Mouse (Mus musculus) hindbrain, embryonic 14.5 days (tissue): ENCODE results near the gene Nr1i3. TPM values are rescaled to one million over a fixed set of nuclear protein-coding genes. Genes with fewer than 3 reads are reported as not detected.

Experiments used
- ATAC-seq: fragments of 200-750 bp; cut with Nextera tagmentation; 2 replicates; pipeline ENCODE4 v1.8.0; 2017; ENCODE audit warnings: moderate number of reproducible peaks, mild to moderate bottlenecking, moderate TSS enrichment, moderate library complexity; ENCODE audit not compliant: low FRiP score
- DNase-seq: peaks from one replicate; pipeline ENCODE4 v3.0.0-alpha.2; 2015; ENCODE audit warnings: low spot score
- H3K27ac ChIP-seq: fragments of 300-500 bp; sonication (generic); 2 replicates; pipeline ENCODE4 v1.5.1; 2014; ENCODE audit warnings: mild to moderate bottlenecking, moderate library complexity
- H3K27me3 ChIP-seq: fragments of 300-500 bp; sonication (generic); 2 replicates; pipeline ENCODE4 v1.6.1; 2014; ENCODE audit warnings: mild to moderate bottlenecking, low read length, mixed read lengths; ENCODE audit not compliant: control insufficient read depth, insufficient read depth
- H3K36me3 ChIP-seq: fragments of 300-500 bp; sonication (generic); replicated peaks from 2 replicates; pipeline ENCODE4 v1.6.1; 2014; ENCODE audit not compliant: control insufficient read depth, insufficient read depth
- H3K4me1 ChIP-seq: fragments of 300-500 bp; sonication (generic); replicated peaks from 2 replicates; pipeline ENCODE4 v1.6.1; 2014; ENCODE audit warnings: antibody characterized with exemption, low read length, mixed read lengths; ENCODE audit not compliant: control insufficient read depth, insufficient read depth
- H3K4me2 ChIP-seq: fragments of 300-500 bp; sonication (generic); replicated peaks from 2 replicates; pipeline ENCODE4 v1.6.1; 2014; ENCODE audit warnings: mild to moderate bottlenecking, moderate library complexity
- H3K4me3 ChIP-seq: fragments of 300-500 bp; sonication (generic); replicated peaks from 2 replicates; pipeline ENCODE4 v1.5.1; 2014; ENCODE audit warnings: mild to moderate bottlenecking, low read length
- H3K9ac ChIP-seq: fragments of 300-500 bp; sonication (generic); 2 replicates; pipeline ENCODE4 v1.6.1; 2014
- H3K9me3 ChIP-seq: fragments of 300-500 bp; sonication (generic); 2 replicates; pipeline ENCODE4 v1.6.1; 2016; ENCODE audit warnings: low read length; ENCODE audit not compliant: control insufficient read depth
- WGBS: fragments of 180-500 bp; shearing (Covaris S2); extraction: QIAGEN DNeasy Blood & Tissue Kit; methylation state at CpG from one replicate; pipeline ENCODE4 v1.1.7; 2014; 5-methylcytosine and 5-hydroxymethylcytosine counted together
- polyA plus RNA-seq: library from polyadenylated mRNA; unstranded; fragments of >200 nt; fragmentation: Nextera tagmentation; extraction: Ambion mirVana; gene quantifications from 2 replicates; pipeline ENCODE4 v1.2.1, GENCODE M21; 2014

Nr1i3 gene
- polyA plus RNA-seq, 1 experiment from 2014 or later = 0.21 TPM

DNA sequence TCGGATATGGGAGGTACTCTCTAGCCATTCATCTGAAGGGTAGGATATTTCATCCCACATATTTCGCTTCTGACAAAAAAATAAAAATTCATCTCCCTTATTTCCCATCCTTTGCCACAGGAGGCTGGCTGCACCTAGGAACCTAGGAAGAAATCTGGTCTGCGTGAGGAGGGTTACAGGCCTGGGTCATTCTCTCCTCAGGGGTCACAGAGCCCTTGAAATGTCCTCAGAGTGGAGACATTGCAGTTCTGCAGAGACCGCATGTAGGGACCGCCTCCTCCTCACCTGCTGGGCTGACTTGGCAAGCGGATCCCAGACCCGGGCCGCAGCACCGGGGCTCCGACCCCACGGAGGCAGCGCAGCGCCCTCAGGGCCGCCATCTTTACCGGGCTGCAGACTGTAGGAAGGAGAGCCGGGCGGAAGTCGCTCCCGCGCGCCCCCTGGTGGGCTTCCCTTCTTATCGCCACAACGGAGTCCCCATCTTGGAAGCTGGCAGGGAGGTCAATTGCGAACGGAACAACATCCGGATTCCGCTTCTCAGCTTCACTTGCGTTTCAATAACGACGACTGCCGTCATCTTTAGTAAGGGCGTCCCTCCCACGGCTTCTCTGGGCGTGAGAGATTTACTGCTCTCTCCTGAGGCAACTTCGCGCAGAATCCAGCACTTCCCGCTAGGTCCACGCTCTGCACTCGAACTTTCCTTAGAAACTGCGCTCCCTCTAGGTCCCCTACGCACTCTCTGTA, 33.1 kb downstream of the Nr1i3 start:
- H3K9me3 ChIP-seq = no peaks in the 10 kb centered on the region
- peak overlapping the region; percentile 81 for H3K27ac ChIP-seq
- DNase-seq (peak; percentile 99), ATAC-seq (peak; percentile 94)
- H3K4me3 ChIP-seq = peak overlapping the region; percentile 80
- no peaks in the 10 kb centered on the region for H3K27me3 ChIP-seq
- under 1% methylated on average over 41 of the region's 41 CpGs for WGBS
- peaks cover 34% of the 10 kb centered on the region for H3K4me1 ChIP-seq
- H3K36me3 ChIP-seq = peaks cover 35% of the 10 kb centered on the region
- peak overlapping the region; percentile 71 for H3K4me2 ChIP-seq
- H3K9ac ChIP-seq = peak overlapping the region; percentile 94

GRCm38 (mm10) chr1:171247453-171247841, 33.7 kb downstream of the Nr1i3 start:
- peaks cover 40% of the 10 kb centered on the region for H3K4me1 ChIP-seq
- no peak; the same call in 1 of the 2 replicates for ATAC-seq

DNA sequence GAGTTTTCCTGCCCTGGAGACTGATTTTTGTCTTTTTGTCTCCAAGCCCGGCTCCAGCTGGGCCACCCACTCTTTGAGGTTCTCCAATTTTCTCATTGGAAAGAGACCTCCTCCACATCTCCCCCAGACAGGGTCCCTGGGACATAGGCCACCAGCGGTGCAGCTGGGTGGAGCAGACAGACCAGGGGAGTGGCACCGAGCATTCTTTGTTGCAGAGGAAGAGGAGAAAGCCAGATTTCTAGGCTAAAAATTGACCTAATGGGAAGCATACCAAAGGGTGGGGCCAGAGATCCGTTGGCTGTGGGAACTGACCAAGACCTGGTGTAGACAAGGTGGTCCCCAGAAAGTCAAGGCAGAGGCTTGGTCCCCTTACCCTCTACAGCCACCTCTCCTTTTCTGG, 34.1 kb downstream of the Nr1i3 start:
- H3K27me3 ChIP-seq = no peaks in the 10 kb centered on the region
- DNase-seq = no peak
- H3K36me3 ChIP-seq = peaks cover 25% of the 10 kb centered on the region
- H3K4me2 ChIP-seq = peak overlapping the region; percentile 71
- no peaks in the 10 kb centered on the region for H3K9me3 ChIP-seq
- H3K9ac ChIP-seq = no peak overlapping the region
- peak overlapping the region; percentile 81 for H3K27ac ChIP-seq
- no peak for ATAC-seq
- WGBS = 24% methylated on average over 4 of the region's 4 CpGs
- peak overlapping the region; percentile 80; the same call in 1 of the 2 replicates for H3K4me3 ChIP-seq
- H3K4me1 ChIP-seq = peaks cover 42% of the 10 kb centered on the region

More at GRCm38 (mm10) chr1:171247453-171247841, 33.7 kb downstream of the Nr1i3 start:
- Histone ChIP-seq H3K9ac (peak overlapping the region; percentile 38), H3K9me3 (no peaks in the 10 kb centered on the region), H3K27ac (peak overlapping the region; percentile 81), H3K27me3 (no peaks in the 10 kb centered on the region), H3K4me2 (peak overlapping the region; percentile 71), H3K36me3 (peaks cover 30% of the 10 kb centered on the region), H3K4me3 (peak overlapping the region; percentile 80)
- WGBS = 20% methylated on average over 13 of the region's 13 CpGs
- no peak for DNase-seq

DNA sequence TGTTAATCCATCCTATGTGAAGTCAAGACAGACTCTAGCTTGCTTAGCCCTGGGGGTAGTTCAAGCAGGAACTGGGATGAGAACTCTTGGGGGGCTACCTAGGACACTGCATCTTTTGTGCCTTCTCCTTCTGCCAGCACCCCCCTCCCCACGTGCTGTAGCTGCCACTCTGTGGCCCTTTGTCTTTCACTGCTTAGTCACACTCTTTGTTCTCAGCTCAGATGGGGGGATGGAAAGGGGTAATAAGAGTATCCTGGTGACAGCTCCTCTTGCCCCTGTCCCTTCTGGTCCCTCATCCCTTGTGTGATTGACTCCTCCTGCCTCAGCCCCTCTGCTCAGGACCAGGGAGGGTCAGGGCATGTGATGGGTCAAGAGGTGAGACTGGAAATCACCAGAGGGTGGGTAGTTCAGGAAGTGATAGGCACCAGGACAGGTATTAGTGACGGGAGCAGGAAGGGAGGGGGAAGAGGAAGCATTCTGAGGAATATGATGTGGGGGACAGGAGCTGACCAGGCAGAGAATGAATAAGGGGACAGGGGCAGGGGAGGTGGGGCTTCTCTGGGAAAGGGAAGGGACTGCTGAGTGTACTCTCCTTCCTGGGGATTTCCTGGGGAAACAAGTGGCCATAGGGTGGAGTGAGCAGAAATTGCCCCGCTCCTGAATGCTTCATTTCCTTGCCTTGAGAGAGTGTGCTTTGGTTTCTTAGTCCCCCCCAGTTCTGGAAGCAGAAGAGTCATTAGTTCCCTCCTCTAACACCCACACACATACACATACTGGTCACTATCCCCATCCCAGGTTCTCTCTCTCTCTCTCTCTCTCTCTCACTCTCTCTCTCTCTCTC, 34.8 kb downstream of the Nr1i3 start:
- no peak for DNase-seq
- peaks cover 42% of the 10 kb centered on the region for H3K4me1 ChIP-seq
- H3K9me3 ChIP-seq = no peaks in the 10 kb centered on the region
- H3K4me2 ChIP-seq = peak overlapping the region; percentile 71; the same call in 1 of the 2 replicates
- H3K27me3 ChIP-seq = no peaks in the 10 kb centered on the region
- ATAC-seq = no peak
- WGBS = 28% methylated on average over 3 of the region's 3 CpGs
- H3K27ac ChIP-seq = 0 out of 2 replicates have a peak overlapping the region, but pooled peaks have one; percentile 81
- peaks cover 18% of the 10 kb centered on the region for H3K36me3 ChIP-seq
- H3K9ac ChIP-seq = no peak overlapping the region
- no peak overlapping the region for H3K4me3 ChIP-seq

DNA sequence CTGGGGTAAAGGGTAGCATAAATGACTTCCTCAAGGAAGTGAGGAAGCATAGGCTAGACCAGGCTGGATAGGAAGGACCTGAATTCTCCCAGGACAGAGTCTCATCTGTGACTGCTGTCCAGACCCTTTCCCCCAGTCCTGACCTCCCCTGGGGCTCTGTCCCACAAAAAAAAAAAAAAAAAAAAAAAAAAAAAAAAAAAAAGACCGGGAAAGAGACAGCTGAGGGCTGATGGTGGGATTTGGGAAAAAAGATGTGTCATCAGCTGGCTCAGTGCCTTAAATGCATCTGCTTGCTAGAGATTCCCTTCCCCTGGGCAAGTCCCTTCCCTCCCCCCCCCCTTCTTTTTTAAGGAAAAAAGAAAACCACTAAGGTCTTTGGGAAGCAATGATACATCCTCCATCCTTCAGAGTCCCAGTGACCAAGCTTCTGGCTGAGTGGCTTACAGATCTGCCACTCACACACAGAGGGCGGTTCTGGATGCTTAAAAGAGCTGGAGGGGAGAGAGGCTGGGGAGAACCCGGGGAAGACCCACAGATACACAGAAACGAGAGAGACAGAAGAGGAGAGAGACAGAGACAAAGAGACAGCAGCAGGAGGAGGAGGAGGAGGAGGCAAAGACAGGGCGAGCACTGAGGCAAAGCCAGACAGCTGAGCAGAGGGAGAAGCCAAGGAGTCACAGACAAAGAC, 36.3 kb downstream of the Nr1i3 start, which contains the start of gene Adamts4:
Gene Adamts4, plus strand, starts transcription at position 509 of the 688 bp plus-strand sequence.
- peak within 1 kb of the TSS; percentile 54 for H3K9ac ChIP-seq
- no peaks in the 10 kb centered on the region for H3K9me3 ChIP-seq
- ATAC-seq (no peak), DNase-seq (no peak)
- peak within 1 kb of the TSS; percentile 25 for H3K4me3 ChIP-seq
- 19% methylated on average over 5 of the region's 5 CpGs for WGBS
- no peaks in the 10 kb centered on the region for H3K27me3 ChIP-seq
- 0 out of 2 replicates have a peak, but pooled peaks cover 7% of the 10 kb centered on the region for H3K36me3 ChIP-seq
- peak within 1 kb of the TSS; percentile 12 for H3K27ac ChIP-seq
- H3K4me1 ChIP-seq = peaks cover 42% of the 10 kb centered on the region
- H3K4me2 ChIP-seq = peak within 1 kb of the TSS; percentile 49

- H3K4me2 ChIP-seq = peak within 1 kb of the TSS; percentile 49
- H3K36me3 ChIP-seq = no peaks in the 10 kb centered on the region
- no peak for ATAC-seq
- H3K9me3 ChIP-seq = no peaks in the 10 kb centered on the region
- H3K4me1 ChIP-seq = peaks cover 38% of the 10 kb centered on the region
- peak within 1 kb of the TSS; percentile 29 for H3K27ac ChIP-seq
- 7% methylated on average over 26 of the region's 26 CpGs for WGBS
- no peak for DNase-seq
- H3K4me3 ChIP-seq = peak within 1 kb of the TSS; percentile 25
- H3K9ac ChIP-seq = peak within 1 kb of the TSS; percentile 54
- no peaks in the 10 kb centered on the region for H3K27me3 ChIP-seq
Observed at GRCm38 (mm10) chr1:171250680-171251593, 37.2 kb downstream of the Nr1i3 start, which contains the start of gene Ndufs2. Gene Ndufs2, minus strand, starts transcription at chr1:171251388.

DNA sequence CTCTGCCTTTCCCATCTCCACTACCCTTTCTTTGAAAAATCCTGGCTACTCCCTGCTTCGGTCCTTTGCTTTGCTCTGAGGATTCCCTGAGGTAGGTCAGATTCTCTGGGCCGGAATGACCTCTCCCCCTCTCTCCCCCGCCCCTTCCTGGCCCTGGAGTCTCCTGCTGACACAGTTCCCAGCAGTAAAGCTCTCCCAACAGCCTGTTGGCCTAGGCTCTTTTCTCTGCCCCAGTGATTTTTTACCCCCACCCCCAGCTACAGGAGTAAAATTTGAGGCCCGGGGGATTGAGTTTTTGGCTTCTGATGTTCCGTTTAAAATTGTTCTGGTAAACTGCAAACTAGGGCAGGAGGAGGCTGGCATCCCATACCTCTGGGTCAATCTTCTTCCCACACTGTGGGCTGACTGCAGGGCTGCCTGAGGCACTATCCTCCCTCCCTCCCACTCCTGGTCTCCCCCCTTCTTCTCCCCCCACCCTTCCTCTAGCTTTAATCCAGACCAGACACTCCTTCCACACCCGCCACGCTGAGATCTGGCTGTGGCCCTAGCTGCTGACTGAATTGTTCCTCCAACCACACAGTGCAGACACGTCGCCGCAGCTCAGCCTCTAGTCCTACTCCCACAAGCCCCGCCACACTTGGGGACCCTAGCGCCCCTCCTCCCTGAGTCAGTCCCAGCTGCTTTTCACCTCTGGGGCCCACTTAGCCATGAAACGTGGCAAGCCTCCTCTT, 38.0 kb downstream of the Nr1i3 start:
- 0 out of 2 replicates have a peak overlapping the region, but pooled peaks have one; percentile 29 for H3K27ac ChIP-seq
- WGBS = 4% methylated on average over 13 of the region's 13 CpGs
- no peaks in the 10 kb centered on the region for H3K27me3 ChIP-seq
- no peaks in the 10 kb centered on the region for H3K36me3 ChIP-seq
- peak overlapping the region; percentile 25 for H3K4me3 ChIP-seq
- ATAC-seq (no peak), DNase-seq (no peak)
- H3K4me2 ChIP-seq = peak overlapping the region; percentile 49
- peak overlapping the region; percentile 21 for H3K9ac ChIP-seq
- H3K4me1 ChIP-seq = peaks cover 34% of the 10 kb centered on the region
- no peaks in the 10 kb centered on the region for H3K9me3 ChIP-seq
